ENCODE assay signal across 1 mouse cellular context in the genomic region with DNA sequence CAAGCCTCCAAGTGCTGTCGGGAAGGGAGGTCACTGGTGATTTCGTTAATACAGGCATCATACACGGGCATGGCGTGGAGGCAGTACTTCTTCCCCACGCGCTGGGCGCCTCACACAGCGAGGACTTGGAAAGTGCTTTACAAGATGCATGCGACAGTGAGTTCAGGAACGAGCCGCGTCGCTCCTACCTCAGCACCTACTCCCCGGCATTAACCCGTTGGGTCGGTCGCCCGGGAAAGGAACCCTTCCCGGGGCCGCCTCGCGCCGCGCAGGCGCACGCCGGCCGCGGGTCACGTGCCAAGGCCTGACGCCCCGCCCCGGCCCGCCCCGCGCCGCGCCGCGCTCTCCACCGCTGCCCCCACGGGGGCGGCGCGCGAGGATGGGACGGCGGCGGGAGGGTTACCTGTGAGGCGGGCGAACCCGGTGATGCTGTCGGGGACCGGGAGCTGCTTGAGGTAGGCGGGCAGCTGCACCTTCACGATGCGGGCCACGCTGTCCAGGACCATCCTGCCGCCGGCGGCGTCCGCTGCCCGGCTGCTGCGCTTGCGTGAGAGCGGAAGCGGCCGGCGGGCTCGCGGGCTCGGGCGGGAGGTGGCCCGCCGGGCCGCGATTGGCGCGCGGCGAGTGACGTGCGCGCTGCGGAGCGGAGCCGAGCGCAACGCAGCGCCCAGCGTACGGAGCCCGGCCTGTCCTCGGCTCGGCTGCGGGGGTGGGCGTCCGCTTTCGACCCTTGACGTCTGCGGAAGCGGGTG.
TF ChIP-seq lines count a peak whose summit lies in the region.

No protein-coding gene starts in this region.

TF ChIP-seq in MEL, 35 proteins besides CTCF, POLR2A, EP300 and RAD21 (continued from another document):
- TF ChIP-seq POLR2AphosphoS5 (IDR thresholded peaks at IDR 0.05; ENCODE audit: borderline replicate concordance, low read depth, low read length) = peak; percentile 91
- no peak for TF ChIP-seq GATA1 (IDR thresholded peaks at IDR 0.05; ENCODE audit: low read depth, low read length)
- TF ChIP-seq KAT2A (conservative IDR thresholded peaks at IDR 0.05; ENCODE audit: low read depth, low read length) = no peak
- no peak for TF ChIP-seq ZC3H11A (IDR thresholded peaks at IDR 0.05; ENCODE audit: low read depth, low read length)
- no peak for TF ChIP-seq TAL1 (IDR thresholded peaks at IDR 0.05; ENCODE audit: low read length)
- TF ChIP-seq NRF1 (IDR thresholded peaks at IDR 0.05; ENCODE audit: insufficient read depth, low read depth, low read length, poor library complexity, severe bottlenecking) = peak; percentile 79
- TF ChIP-seq MAFK (IDR thresholded peaks at IDR 0.05; ENCODE audit: borderline replicate concordance, low read depth, low read length) = no peak
- TF ChIP-seq MXI1 (IDR thresholded peaks at IDR 0.05; ENCODE audit: low read depth, low read length) = no peak; the same call in 1 of the 2 replicates
- no peak; the same call in none of the 2 replicates for TF ChIP-seq ZMIZ1 (IDR thresholded peaks at IDR 0.05; ENCODE audit: low read depth, low read length)
- TF ChIP-seq USF2 (IDR thresholded peaks at IDR 0.05; ENCODE audit: borderline replicate concordance in 1 of 2, insufficient read depth in 1 of 2, low read depth in 1 of 2, low read length in 2 of 2) = peak; percentile 26 to 53; a peak in 1 of 4 replicates
- no peak; the same call in 1 of the 2 replicates for TF ChIP-seq MYB (IDR thresholded peaks at IDR 0.05; ENCODE audit: low read depth, low read length)
- TF ChIP-seq CHD1 (IDR thresholded peaks at IDR 0.05; ENCODE audit: low read depth, low read length) = no peak
- no peak; the same call in 1 of the 2 replicates for TF ChIP-seq MAZ (IDR thresholded peaks at IDR 0.05; ENCODE audit: low read depth, low read length)
- TF ChIP-seq ELF1 (IDR thresholded peaks at IDR 0.05; ENCODE audit: low read depth, low read length) = no peak
- peak; percentile 66; the same call in 1 of the 2 replicates for TF ChIP-seq HCFC1 (IDR thresholded peaks at IDR 0.05; ENCODE audit: low read depth, low read length)
- peak; percentile 88 for TF ChIP-seq NELFE (IDR thresholded peaks at IDR 0.05; ENCODE audit: low read depth, low read length)
- TF ChIP-seq TBP (IDR thresholded peaks at IDR 0.05; ENCODE audit: low read depth, low read length) = peak; percentile 85
- peak; percentile 93 for TF ChIP-seq USF1 (IDR thresholded peaks at IDR 0.05; ENCODE audit: low read depth, low read length)
- TF ChIP-seq SIN3A (IDR thresholded peaks at IDR 0.05; ENCODE audit: low read length) = 0 out of 2 replicates have a peak, but pooled peaks have one; percentile 45
- no peak for TF ChIP-seq SMC3 (IDR thresholded peaks at IDR 0.05; ENCODE audit: low read depth, low read length)
- peak; percentile 56 for TF ChIP-seq MAX (IDR thresholded peaks at IDR 0.05; ENCODE audit: low read length)
- TF ChIP-seq MYC (IDR thresholded peaks at IDR 0.05; ENCODE audit: low read depth, low read length) = no peak; the same call in 1 of the 2 replicates
- TF ChIP-seq RCOR1 (IDR thresholded peaks at IDR 0.05; ENCODE audit: low read depth, low read length) = no peak
- TF ChIP-seq BHLHE40 (IDR thresholded peaks at IDR 0.05; ENCODE audit: borderline replicate concordance, low read depth, low read length) = peak; percentile 82
- peak; percentile 65; the same call in 1 of the 2 replicates for TF ChIP-seq POLR2AphosphoS2 (IDR thresholded peaks at IDR 0.05; ENCODE audit: low read length)
